Mouse (Mus musculus): Measurements from ENCODE around the gene Prf1. TPM values are rescaled to one million over a fixed set of nuclear protein-coding genes. Genes with fewer than 3 reads are reported as not detected.

The Prf1 gene
- polyA plus RNA-seq, 1 experiment, result not detected

DNA sequence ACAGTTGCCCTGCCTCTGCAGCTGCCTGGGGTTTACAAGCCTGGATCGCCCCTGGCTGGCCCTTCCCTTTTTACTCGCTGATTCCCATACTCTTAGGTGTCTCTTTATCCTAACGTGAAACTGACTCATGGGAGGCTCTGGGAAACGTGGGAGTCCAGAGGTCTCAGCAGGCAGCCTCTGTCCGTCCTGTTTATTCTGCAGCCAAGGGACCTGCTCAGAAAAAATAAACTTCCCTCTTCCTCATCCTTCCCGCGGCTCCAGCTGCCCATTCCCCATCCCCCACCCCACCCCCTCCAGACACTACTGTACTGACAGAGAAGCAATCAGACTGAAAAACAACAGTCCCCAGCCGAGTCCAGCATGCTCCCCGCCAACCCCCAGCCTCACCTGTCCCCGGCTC, 48.7 kb downstream of the Prf1 start:
- no peaks in the 10 kb centered on the region for H3K36me3 ChIP-seq (ENCODE audit: control insufficient read depth, insufficient read depth, low read length)
- no peaks in the 10 kb centered on the region for H3K27me3 ChIP-seq (ENCODE audit: control insufficient read depth, insufficient read depth, low read length)
- TF ChIP-seq CTCF (IDR thresholded peaks at IDR 0.05; ENCODE audit: control insufficient read depth, insufficient read depth, insufficient replicate concordance, low read depth, low read length) (no peak), POLR2A (IDR thresholded peaks at IDR 0.05; ENCODE audit: control insufficient read depth, low read depth, low read length) (no peak)
- no peak overlapping the region for H3K27ac ChIP-seq (ENCODE audit: control insufficient read depth, insufficient read depth, low read depth, low read length)
- peaks cover 28% of the 10 kb centered on the region for H3K4me1 ChIP-seq (ENCODE audit: control insufficient read depth, insufficient read depth, low read length)
- H3K4me3 ChIP-seq (ENCODE audit: control insufficient read depth, low read depth, low read length), result no peak overlapping the region

DNA sequence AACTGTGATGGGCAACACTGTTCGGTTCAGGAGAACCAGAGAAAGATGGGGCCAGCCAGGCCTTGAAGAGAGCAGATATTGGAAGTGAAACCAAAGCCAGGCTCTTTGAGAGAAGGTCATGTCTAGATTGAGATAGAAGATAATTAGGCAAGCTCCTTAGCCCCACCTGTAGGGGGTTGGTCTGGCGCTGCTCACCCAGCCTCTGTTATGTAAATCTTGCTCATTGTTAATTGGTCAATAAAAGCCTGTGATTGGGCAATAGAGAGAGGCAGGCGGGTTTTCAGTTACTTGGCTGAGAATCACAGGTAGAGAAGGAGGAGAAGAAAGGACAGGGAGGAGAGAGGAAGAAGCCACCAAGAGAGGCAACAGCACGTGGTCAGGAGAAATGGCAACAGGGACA, 53.6 kb downstream of the Prf1 start:
- Histone ChIP-seq H3K27ac (ENCODE audit: control insufficient read depth, insufficient read depth, low read depth, low read length) (no peak overlapping the region), H3K36me3 (ENCODE audit: control insufficient read depth, insufficient read depth, low read length) (no peaks in the 10 kb centered on the region), H3K4me3 (ENCODE audit: control insufficient read depth, low read depth, low read length) (no peak overlapping the region), H3K27me3 (ENCODE audit: control insufficient read depth, insufficient read depth, low read length) (no peaks in the 10 kb centered on the region), H3K4me1 (ENCODE audit: control insufficient read depth, insufficient read depth, low read length) (peaks cover 6% of the 10 kb centered on the region)
- TF ChIP-seq CTCF (IDR thresholded peaks at IDR 0.05; ENCODE audit: control insufficient read depth, insufficient read depth, insufficient replicate concordance, low read depth, low read length) (no peak), POLR2A (IDR thresholded peaks at IDR 0.05; ENCODE audit: control insufficient read depth, low read depth, low read length) (no peak)

Other genes starting within 250 kb of the Prf1 start
- gene Pcbd1, start 208.5 kb upstream of the Prf1 start, polyA plus RNA-seq (2012; rRNA removed), result 0.28 and 0.76 TPM in 2 replicates
- 10.3 and 13.1 TPM in 2 replicates for gene Sgpl1, start 150.1 kb upstream of the Prf1 start, polyA plus RNA-seq (2012; rRNA removed)
- 590 and 599 TPM in 2 replicates for gene Tbata, start 125.9 kb upstream of the Prf1 start, polyA plus RNA-seq (2012; rRNA removed)
- 0.61 and 0.77 TPM in 2 replicates for gene Adamts14, start 24.4 kb upstream of the Prf1 start, polyA plus RNA-seq (2012; rRNA removed)
- gene Pald1, start 85.7 kb downstream of the Prf1 start, polyA plus RNA-seq (2012; rRNA removed), result 6.7 and 7.5 TPM in 2 replicates
- 0.06 TPM in 1 of 2 replicates, not detected in the other for gene Nodal, start 120.1 kb downstream of the Prf1 start, polyA plus RNA-seq (2012; rRNA removed)
- gene Eif4ebp2, start 154.8 kb downstream of the Prf1 start, polyA plus RNA-seq (2012; rRNA removed), result 31.4 and 33.7 TPM in 2 replicates
- 3.3 and 3.6 TPM in 2 replicates for gene Lrrc20, start 178.0 kb downstream of the Prf1 start, polyA plus RNA-seq (2012; rRNA removed)